Mouse (Mus musculus) NIH3T3 (cell line): ENCODE measurements around the gene Cdhr3.

Experiments used
- DNase-seq: peaks from one replicate; pipeline ENCODE4 v3.0.0-alpha.2; 2012; ENCODE audit warnings: low read depth

Gene Cdhr3

DNA sequence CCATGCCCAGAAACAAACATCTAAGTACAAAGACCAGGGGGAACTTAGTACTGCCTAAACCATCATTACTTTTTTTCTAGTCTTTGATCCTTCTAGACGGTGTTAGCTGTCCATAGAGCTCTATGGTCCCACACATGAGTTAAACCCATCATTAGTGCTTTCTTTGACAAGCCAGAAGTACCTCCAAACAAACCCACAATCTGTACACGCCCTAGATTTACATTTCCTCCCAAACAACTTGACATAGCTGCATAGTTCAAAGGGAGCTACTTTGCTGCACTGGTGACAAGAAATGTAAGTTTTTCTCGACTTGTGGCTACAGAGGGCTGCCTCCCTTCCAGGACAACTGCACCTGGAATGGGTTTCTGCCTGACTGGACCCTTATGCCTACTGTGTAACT, 16.4 kb downstream of the Cdhr3 start:
- no peak for DNase-seq

DNA sequence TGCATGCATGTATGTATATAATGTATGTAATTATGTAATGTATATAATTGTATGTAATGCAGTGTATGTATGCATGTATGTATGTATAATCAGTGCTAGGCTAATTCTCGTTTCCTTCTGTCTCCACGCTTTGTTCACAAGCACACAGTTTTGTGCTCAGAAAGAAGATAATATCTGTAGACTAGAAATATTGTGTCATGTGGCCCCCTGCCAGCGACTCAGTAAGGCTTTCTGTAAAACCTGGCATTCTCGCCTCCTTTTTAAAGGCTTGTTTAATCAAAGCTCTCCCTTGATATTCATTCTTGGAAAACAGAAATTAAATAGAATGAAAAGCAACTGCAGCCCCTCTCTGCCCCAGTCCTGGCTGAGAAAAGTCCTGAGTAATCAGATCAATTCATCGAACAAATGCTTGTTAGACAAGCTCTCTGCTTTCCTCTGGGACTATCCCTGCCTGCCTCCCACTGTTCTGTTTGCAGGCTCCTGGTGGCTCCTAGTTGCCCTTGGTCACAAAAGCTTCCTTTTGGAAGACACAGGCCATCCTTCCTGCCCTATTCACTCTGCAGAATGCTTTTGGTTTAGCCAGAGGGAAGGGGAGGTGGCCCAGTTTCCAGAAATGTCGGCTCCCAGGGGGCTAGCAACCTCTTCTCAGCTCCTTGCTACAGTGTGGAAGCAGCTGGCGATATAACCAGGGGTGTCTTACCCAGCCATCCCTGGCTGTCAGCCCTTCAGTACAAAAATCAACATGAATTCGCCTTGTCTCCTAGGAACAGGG, 20.6 kb downstream of the Cdhr3 start:
- DNase-seq = peak; percentile 69

DNA sequence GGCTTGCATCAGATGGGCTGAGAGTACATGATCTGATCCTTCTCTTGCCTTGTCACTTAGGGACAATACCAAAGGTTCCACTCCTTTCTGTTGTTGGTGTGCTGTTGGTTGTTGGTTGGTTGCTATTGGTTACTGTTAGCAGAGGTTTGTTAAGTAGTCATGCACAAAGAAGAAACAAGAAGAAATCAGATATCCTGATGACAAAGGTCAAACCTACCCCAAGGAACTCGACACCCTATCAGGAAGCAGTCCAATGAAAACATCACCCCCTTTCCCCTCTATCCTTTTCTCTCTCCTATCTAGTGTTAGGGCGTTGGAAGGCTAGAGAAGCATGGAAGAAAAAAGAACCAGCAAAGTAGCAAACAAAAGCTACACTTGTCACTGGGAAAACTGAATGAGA, 23.7 kb downstream of the Cdhr3 start:
- DNase-seq = no peak

DNA sequence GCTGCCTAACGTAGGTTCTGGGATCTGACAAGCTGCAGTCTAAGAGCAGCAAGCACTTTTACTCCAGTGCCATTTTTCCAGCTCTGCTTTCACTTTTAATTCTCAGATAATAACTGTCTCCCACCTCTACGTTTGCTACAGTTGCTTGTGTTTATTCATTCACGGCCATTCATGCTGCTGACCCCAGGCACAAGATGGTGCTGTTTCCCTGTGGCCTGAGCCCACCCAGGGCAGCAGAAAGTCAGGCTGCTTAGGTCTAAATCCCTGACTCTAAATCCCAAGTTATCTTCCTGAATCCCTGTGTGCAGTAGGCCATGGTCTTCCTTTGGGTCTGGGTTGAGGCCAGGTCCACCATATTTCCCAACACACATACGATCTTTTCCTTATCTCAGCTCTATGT, 26.3 kb downstream of the Cdhr3 start:
- peak; percentile 27 for DNase-seq

- no peak for DNase-seq
These were observed 27.5 kb downstream of the Cdhr3 start for GRCm38 (mm10) chr12:33065162-33065561.

GRCm38 (mm10) chr12:33064266-33064665, 28.4 kb downstream of the Cdhr3 start:
- DNase-seq = no peak

DNA sequence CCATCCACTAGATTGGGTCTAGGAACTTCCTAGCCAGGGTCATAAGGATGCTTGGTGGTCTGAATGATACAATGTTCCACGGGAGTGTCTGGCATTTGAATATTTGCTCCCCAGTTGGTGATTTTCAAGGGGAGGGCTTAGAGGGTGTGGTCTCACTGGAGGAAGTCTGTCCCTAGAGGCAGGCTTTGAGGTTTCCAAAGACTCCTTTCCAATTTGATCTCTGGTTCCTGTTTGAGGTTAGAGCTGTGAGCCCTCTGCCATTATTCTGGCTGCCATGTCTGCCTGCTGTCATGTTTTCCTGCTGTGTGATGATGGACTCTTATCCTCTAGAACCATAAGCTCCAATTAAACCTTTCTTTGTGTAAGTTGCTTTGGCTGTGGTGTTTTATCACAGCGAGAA, 29.4 kb downstream of the Cdhr3 start:
- DNase-seq = no peak

DNA sequence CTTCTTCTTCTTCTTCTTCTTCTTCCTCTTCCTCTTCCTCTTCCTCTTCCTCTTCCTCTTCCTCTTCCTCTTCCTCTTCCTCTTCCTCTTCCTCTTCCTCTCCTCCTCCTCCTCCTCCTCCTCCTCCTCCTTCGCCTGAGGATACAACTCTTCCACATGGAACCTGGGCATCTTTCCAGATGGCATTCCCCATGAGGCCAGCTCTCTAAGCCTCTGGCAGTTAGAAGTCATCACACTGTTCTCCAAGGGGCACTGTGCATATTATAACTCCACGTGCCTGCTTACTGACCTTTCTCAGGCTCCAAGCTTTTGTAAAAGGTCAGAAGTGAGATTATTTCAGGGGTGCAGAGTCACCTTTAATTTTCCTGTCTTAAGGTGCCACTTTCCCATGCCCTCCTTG, 30.3 kb downstream of the Cdhr3 start:
- peak; percentile 65 for DNase-seq

- peak; percentile 42 for DNase-seq
These were observed 31.0 kb downstream of the Cdhr3 start for GRCm38 (mm10) chr12:33061651-33062050.

GRCm38 (mm10) chr12:33057231-33058048, 35.2 kb downstream of the Cdhr3 start:
- peak; percentile 68 for DNase-seq

GRCm38 (mm10) chr12:33056574-33056973, 36.1 kb downstream of the Cdhr3 start:
- no peak for DNase-seq

GRCm38 (mm10) chr12:33056074-33056473, 36.6 kb downstream of the Cdhr3 start:
- no peak for DNase-seq

DNA sequence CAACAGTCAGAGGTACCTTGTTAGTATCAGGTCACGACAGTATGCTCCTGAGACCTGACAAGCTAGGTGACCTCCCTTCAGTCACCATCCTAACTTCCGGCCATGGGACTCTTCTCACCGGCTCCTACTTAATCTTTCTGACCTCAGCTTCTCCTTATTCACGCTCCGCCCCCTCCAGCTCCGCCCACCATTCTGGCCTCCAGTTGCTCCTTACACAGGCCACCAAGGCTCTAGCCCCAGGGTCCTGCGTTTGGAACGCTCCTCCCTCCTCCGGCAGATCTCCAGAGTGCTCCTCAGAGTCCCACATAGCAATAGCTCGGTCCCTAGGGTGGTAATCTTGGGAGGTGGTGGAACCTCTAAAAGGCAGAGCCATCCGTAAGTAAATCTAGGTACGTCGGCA, 38.9 kb downstream of the Cdhr3 start:
- DNase-seq = no peak

DNA sequence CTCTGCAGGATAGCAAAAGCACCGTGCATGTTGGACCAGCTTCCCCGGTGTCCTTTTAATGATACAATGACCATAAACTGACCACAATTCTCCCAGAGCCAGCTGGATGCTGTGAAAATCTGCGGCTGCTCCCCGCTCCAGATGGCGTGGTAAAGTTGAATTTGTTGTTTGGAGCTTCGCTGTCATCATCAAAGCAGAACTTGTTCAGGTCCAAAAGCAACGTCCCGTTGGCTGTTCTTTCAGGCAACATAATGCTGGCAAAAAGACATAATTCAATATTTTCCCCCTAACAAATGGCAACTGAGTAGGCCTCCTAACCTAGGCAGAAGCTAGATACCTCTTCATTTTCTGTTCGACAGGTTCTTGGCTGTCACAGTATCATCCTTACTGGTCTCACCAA, 39.4 kb downstream of the Cdhr3 start:
- no peak for DNase-seq

DNA sequence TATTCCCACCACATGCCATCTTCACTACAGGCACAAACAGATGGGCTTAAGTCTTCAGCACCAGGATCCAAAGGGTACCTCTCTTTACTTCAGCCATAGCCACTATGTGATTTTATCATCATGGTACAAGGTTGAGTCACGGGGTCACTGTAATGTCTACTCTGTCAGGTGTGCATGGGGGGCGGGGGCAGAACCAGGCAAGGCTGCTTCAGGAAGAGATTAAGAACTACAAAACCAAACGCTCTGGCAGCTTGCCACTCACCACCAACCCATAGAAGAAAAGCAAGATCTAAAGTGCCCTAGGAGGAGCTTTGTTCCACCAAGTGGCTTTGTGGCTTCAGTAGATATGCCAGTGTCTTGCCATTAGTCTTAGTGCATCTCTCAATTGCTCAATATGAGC, 44.3 kb downstream of the Cdhr3 start:
- DNase-seq = no peak

GRCm38 (mm10) chr12:33046434-33046833, 46.2 kb downstream of the Cdhr3 start:
- DNase-seq = no peak

DNA sequence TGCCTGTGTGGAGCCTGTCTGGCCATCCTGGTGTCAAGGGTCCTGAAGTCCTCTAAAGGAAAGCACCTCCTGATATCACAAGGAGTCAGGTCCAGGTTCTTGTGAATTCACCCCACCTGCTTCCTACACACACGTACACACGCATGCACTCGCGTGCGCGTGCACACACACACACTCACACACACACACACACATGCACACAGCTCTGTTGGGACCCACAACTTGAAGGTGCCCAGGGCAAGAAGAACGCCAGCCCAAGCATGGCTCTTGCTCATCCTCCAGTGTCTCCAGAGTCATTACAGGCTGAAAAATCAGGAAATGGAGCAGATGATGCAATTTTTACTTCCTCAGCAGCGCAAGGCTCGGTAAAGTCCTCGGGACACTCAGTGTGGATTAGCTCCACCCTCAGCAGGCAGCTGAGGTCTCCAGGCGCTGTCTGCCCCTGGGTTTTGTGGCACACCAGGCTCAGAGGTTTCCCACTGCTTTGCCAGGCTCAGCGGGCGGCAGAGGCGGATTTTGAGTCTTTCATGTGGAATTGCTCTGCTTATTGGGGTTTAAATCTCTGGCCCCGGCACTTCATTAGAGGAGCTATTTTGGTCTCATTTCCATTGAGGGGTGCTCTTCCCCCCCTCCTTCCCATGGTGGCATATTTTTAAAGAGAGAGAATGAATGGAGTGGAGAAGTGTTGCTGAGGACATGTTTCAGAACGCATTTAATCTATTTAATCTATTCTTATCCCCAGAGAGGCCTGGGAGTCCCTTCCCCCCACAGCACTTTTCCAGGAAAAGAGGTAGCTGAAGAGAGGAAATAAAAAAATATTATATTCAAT, 46.9 kb downstream of the Cdhr3 start:
- no peak for DNase-seq

DNA sequence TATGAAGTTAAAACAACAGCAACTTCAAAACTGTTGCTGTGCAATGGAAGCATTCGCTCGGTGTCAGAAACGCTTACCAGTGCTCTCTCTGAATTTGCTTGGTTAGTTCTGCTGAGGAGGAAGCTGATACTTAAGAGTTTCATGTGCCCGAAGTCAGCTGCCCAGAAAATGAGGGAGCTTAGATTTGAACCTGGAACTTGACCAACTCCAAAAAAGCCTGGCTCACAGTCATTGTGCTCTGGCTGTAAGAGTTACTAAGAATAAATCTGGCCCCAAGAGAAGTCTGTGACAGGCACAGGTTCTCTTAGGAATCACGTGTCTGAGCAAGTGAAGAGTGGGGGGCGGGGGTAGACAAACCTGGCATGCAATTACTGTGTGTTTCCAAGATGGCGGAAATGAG, 51.2 kb downstream of the Cdhr3 start:
- peak; percentile 47 for DNase-seq

- DNase-seq = peak; percentile 83
These were observed 51.9 kb downstream of the Cdhr3 start for GRCm38 (mm10) chr12:33040811-33041210.

DNA sequence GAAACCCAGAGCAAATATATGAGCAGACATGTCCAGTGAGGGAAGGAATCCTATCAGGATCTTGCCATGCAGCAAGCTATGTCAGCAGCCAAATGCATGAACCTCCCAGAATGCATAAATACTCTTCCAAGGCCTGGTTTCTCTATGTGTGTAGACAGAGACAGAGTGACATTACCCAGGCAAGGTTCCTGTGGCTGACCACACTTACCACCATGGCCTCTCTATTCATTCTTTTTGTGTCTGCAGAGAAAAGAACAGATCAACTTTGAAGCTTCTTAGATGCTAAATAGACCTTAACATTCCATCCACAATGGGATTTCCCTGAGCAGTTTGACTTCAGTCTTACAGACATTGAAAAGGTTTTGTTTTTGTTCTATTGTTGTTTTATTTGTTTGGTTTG, 54.0 kb downstream of the Cdhr3 start:
- no peak for DNase-seq

DNA sequence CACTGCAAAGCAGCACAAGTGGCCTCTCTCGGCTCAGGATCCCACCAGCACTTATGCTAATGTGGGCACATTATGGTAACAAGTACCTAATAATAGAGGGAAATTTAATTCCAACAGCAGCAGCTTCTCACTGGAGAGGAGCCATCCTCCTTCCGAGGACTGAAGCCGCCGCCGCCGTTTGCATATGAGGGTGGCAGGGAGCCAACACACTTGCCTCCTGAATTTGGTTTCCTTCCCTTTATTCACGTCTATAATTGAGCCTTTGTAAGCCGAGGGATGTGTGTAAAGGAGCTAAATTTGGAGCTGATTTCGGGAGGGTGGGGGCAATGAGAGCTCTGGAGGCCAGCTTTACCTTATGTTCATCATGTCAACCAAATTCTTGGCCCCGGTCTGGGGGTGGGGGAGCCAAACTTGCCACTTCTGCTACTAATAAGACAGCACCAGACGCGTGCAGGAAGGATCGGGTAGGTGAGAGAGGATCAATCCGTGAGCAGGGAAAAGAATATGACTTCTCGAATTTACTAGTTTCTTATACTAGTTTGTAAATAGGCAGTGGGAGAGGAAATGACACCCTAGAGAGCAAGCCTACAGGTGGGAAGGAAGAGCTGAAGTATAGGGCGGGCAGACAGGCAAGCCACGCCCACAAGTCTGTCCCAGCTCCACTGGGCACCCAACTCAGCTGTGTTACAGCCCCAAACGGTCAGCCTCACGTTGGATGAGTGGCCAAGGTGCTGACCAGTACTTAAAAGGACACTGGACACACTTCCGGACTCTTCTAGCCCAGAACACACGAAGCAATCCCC, 56.8 kb downstream of the Cdhr3 start:
- no peak for DNase-seq
